Mouse (Mus musculus) spleen, adult 2 months (tissue): ENCODE data around the gene Iqcf6.

ENCODE experiments used
- CTCF ChIP-seq: fragments of 200-500 bp; IDR thresholded peaks from 2 replicates; pipeline ENCODE4 v1.5.1; 2011; ENCODE audit warnings: mild to moderate bottlenecking, inconsistent platforms; ENCODE audit not compliant: insufficient read depth, insufficient read length, insufficient replicate concordance; ENCODE audit errors: extremely low read depth
- POLR2A ChIP-seq: fragments of 200-500 bp; IDR thresholded peaks from 2 replicates; pipeline ENCODE4 v1.6.1; 2011; ENCODE audit warnings: low read depth, low read length, inconsistent platforms

- TF ChIP-seq CTCF (no peak), POLR2A (no peak)
Observed at GRCm38 (mm10) chr9:106613951-106614350, 12.4 kb upstream of the Iqcf6 start.
